Mouse (Mus musculus): ENCODE results near the gene Tex19.1. TPM values are rescaled to one million over a fixed set of nuclear protein-coding genes. Genes with fewer than 3 reads are reported as not detected.
"Not testable (repeated sequence)": the region's sequence is repeated elsewhere in the genome, so short reads cannot be mapped to it uniquely, and the experiment has no call there.

The Tex19.1 gene
- total RNA-seq (2014; rRNA removed; ENCODE audit: low replicate concordance): not detected in 2 replicates
- not detected in 2 replicates for polyA plus RNA-seq (2015; fragmentation: Nextera tagmentation; extraction: Ambion mirVana)

- Histone ChIP-seq H3K4me3 (ENCODE audit: low read depth, low read length) (no peak within 1 kb of the TSS), H3K27ac (ENCODE audit: low read depth) (no peak within 1 kb of the TSS), H3K9ac (replicated peaks; ENCODE audit: low read depth, low read length) (no peak within 1 kb of the TSS), H3K4me1 (ENCODE audit: control insufficient read depth, insufficient read depth) (no peaks in the 10 kb centered on the region), H3K36me3 (replicated peaks; ENCODE audit: control insufficient read depth, insufficient read depth, low read length) (no peaks in the 10 kb centered on the region), H3K27me3 (ENCODE audit: control insufficient read depth, insufficient read depth, low read length) (no peaks in the 10 kb centered on the region), H3K9me3 (replicated peaks; ENCODE audit: control insufficient read depth, low read length) (no peaks in the 10 kb centered on the region), H3K4me2 (ENCODE audit: low read depth, low read length) (no peak within 1 kb of the TSS)
- DNase-seq (ENCODE audit: low spot score) (no peak), ATAC-seq (ENCODE audit: insufficient read depth, low read depth) (no peak)
- 84% methylated on average over 22 of the region's 22 CpGs for WGBS
- TF ChIP-seq CTCF (IDR thresholded peaks at IDR 0.05; ENCODE audit: low read depth) (no peak), EP300 (IDR thresholded peaks at IDR 0.05; ENCODE audit: low read depth) (no peak)
Measured at GRCm38 (mm10) chr11:121145865-121146264, at the start of gene Tex19.1. Gene Tex19.1 (plus strand): TSS chr11:121146143.

- Histone ChIP-seq H3K27ac (ENCODE audit: low read depth) (no peak overlapping the region), H3K9ac (replicated peaks; ENCODE audit: low read depth, low read length) (no peak overlapping the region), H3K4me2 (ENCODE audit: low read depth, low read length) (no peak overlapping the region), H3K4me1 (ENCODE audit: control insufficient read depth, insufficient read depth) (no peaks in the 10 kb centered on the region), H3K36me3 (replicated peaks; ENCODE audit: control insufficient read depth, insufficient read depth, low read length) (no peaks in the 10 kb centered on the region), H3K4me3 (ENCODE audit: low read depth, low read length) (no peak overlapping the region), H3K9me3 (replicated peaks; ENCODE audit: control insufficient read depth, low read length) (0 out of 2 replicates have a peak, but pooled peaks cover 4% of the 10 kb centered on the region), H3K27me3 (ENCODE audit: control insufficient read depth, insufficient read depth, low read length) (no peaks in the 10 kb centered on the region)
- ATAC-seq (ENCODE audit: insufficient read depth, low read depth) (no peak), DNase-seq (ENCODE audit: low spot score) (no peak)
- TF ChIP-seq CTCF (IDR thresholded peaks at IDR 0.05; ENCODE audit: low read depth) (no peak), EP300 (IDR thresholded peaks at IDR 0.05; ENCODE audit: low read depth) (no peak)
- WGBS: 33% methylated on average over 7 of the region's 7 CpGs
Measured at GRCm38 (mm10) chr11:121099762-121100161, 46.2 kb upstream of the Tex19.1 start.

GRCm38 (mm10) chr11:121100692-121101091 is 45.3 kb upstream of the Tex19.1 start:
- Histone ChIP-seq H3K4me3 (ENCODE audit: low read depth, low read length) (no peak overlapping the region), H3K9me3 (replicated peaks; ENCODE audit: control insufficient read depth, low read length) (0 out of 2 replicates have a peak, but pooled peaks cover 4% of the 10 kb centered on the region), H3K4me1 (ENCODE audit: control insufficient read depth, insufficient read depth) (no peaks in the 10 kb centered on the region), H3K36me3 (replicated peaks; ENCODE audit: control insufficient read depth, insufficient read depth, low read length) (no peaks in the 10 kb centered on the region), H3K27ac (ENCODE audit: low read depth) (no peak overlapping the region), H3K9ac (replicated peaks; ENCODE audit: low read depth, low read length) (no peak overlapping the region), H3K4me2 (ENCODE audit: low read depth, low read length) (no peak overlapping the region), H3K27me3 (ENCODE audit: control insufficient read depth, insufficient read depth, low read length) (no peaks in the 10 kb centered on the region)
- TF ChIP-seq CTCF (IDR thresholded peaks at IDR 0.05; ENCODE audit: low read depth) (no peak), EP300 (IDR thresholded peaks at IDR 0.05; ENCODE audit: low read depth) (no peak)
- ATAC-seq (ENCODE audit: insufficient read depth, low read depth): no peak
- WGBS: 63% methylated on average over 7 of the region's 7 CpGs
- no peak for DNase-seq (ENCODE audit: low spot score)

GRCm38 (mm10) chr11:121101124-121101805 is 44.7 kb upstream of the Tex19.1 start:
- no peaks in the 10 kb centered on the region for H3K36me3 ChIP-seq (replicated peaks; ENCODE audit: control insufficient read depth, insufficient read depth, low read length)
- H3K4me3 ChIP-seq (ENCODE audit: low read depth, low read length): no peak overlapping the region
- no peaks in the 10 kb centered on the region for H3K27me3 ChIP-seq (ENCODE audit: control insufficient read depth, insufficient read depth, low read length)
- no peak overlapping the region for H3K9ac ChIP-seq (replicated peaks; ENCODE audit: low read depth, low read length)
- no peak overlapping the region for H3K4me2 ChIP-seq (ENCODE audit: low read depth, low read length)
- H3K4me1 ChIP-seq (ENCODE audit: control insufficient read depth, insufficient read depth): no peaks in the 10 kb centered on the region
- ATAC-seq (ENCODE audit: insufficient read depth, low read depth) (no peak), DNase-seq (ENCODE audit: low spot score) (no peak)
- 70% methylated on average over 4 of the region's 4 CpGs for WGBS
- no peak for TF ChIP-seq CTCF (IDR thresholded peaks at IDR 0.05; ENCODE audit: low read depth)
- no peak for TF ChIP-seq EP300 (IDR thresholded peaks at IDR 0.05; ENCODE audit: low read depth)
- no peak overlapping the region for H3K27ac ChIP-seq (ENCODE audit: low read depth)
- H3K9me3 ChIP-seq (replicated peaks; ENCODE audit: control insufficient read depth, low read length): 0 out of 2 replicates have a peak, but pooled peaks cover 4% of the 10 kb centered on the region

- H3K27me3 ChIP-seq (ENCODE audit: control insufficient read depth, insufficient read depth, low read length); ATAC-seq (ENCODE audit: insufficient read depth, low read depth); H3K4me3 ChIP-seq (ENCODE audit: low read depth, low read length); H3K27ac ChIP-seq (ENCODE audit: low read depth); H3K4me2 ChIP-seq (ENCODE audit: low read depth, low read length); H3K9ac ChIP-seq (replicated peaks; ENCODE audit: low read depth, low read length); DNase-seq (ENCODE audit: low spot score); H3K36me3 ChIP-seq (replicated peaks; ENCODE audit: control insufficient read depth, insufficient read depth, low read length); H3K9me3 ChIP-seq (replicated peaks; ENCODE audit: control insufficient read depth, low read length): not testable (repeated sequence)
- WGBS: 89% methylated on average over 1 of the region's 1 CpGs
- peaks cover 15% of the 10 kb centered on the region for H3K4me1 ChIP-seq (ENCODE audit: control insufficient read depth, insufficient read depth)
Measured at GRCm38 (mm10) chr11:121107242-121107641, 38.7 kb upstream of the Tex19.1 start.

- peak; percentile 46 for DNase-seq (ENCODE audit: low spot score)
- ATAC-seq (ENCODE audit: insufficient read depth, low read depth): peak; percentile 24; the same call in 1 of the 2 replicates
- H3K4me3 ChIP-seq (ENCODE audit: low read depth, low read length): no peak overlapping the region
- 20% methylated on average over 9 of the region's 9 CpGs for WGBS
- no peaks in the 10 kb centered on the region for H3K36me3 ChIP-seq (replicated peaks; ENCODE audit: control insufficient read depth, insufficient read depth, low read length)
- H3K27me3 ChIP-seq (ENCODE audit: control insufficient read depth, insufficient read depth, low read length): no peaks in the 10 kb centered on the region
- H3K27ac ChIP-seq (ENCODE audit: low read depth): 0 out of 2 replicates have a peak overlapping the region, but pooled peaks have one; percentile 7
- peaks cover 15% of the 10 kb centered on the region for H3K4me1 ChIP-seq (ENCODE audit: control insufficient read depth, insufficient read depth)
- no peak for TF ChIP-seq CTCF (IDR thresholded peaks at IDR 0.05; ENCODE audit: low read depth)
- TF ChIP-seq EP300 (IDR thresholded peaks at IDR 0.05; ENCODE audit: low read depth): no peak
- H3K9me3 ChIP-seq (replicated peaks; ENCODE audit: control insufficient read depth, low read length): no peaks in the 10 kb centered on the region
- H3K4me2 ChIP-seq (ENCODE audit: low read depth, low read length): no peak overlapping the region
- no peak overlapping the region for H3K9ac ChIP-seq (replicated peaks; ENCODE audit: low read depth, low read length)
Measured at GRCm38 (mm10) chr11:121108061-121108460, 37.9 kb upstream of the Tex19.1 start.

Data from heart, postnatal 0 days (tissue).